Mouse (Mus musculus) lung, postnatal 0 days (tissue): ENCODE results near the gene Exoc6b.

Experiments
- CTCF ChIP-seq: IDR thresholded peaks from 2 replicates; pipeline ENCODE4 v1.5.1; 2016; ENCODE audit warnings: antibody characterized with exemption, mild to moderate bottlenecking
- EP300 ChIP-seq: IDR thresholded peaks from 2 replicates; pipeline ENCODE4 v1.6.1; 2016; ENCODE audit warnings: antibody characterized with exemption, mild to moderate bottlenecking, control low read depth

DNA sequence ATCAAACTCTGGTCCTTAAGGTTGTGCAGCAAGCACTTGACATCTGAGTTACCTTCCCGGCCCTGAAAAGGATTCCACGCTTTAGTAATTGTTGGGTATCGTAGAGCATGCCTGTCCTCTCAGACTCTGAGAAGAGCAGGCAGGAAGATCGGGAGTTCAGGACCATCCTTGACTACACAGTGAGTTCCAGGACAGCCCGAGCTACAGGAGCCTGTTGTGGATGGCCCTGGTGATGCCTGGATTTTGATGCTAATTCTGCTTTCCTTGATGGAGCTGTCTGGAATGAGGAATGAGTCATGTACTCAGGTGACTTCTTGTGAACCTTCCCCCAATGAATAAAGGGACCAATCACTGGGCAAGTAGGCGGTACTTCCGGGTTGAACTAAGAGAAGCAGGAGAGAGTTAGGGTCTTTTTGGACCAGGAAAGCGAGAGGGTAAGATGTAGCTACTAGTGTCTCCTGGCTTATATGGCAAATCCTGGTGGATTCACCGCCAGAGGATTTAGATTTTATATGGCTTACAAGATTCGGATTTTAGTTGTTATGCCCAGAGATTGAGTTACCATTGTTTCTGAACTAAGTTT lies 35.8 kb upstream of the Exoc6b start:
- TF ChIP-seq CTCF: no peak
- TF ChIP-seq EP300: no peak
